Mouse (Mus musculus): Measurements from ENCODE around the gene Nudt3.

The Nudt3 gene

GRCm38 (mm10) chr17:27554062-27554960, 69.0 kb downstream of the Nudt3 start:
- in situ Hi-C loops (cut with MboI, MseI) = loop anchor here in 1 of 2 experiments (5.0 to 10.0 kb wide), 2 partner anchors 273 to 1020 kb away; no protein-coding TSS in a partner anchor

- in situ Hi-C loops (cut with MboI, MseI) = loop anchor here in 1 of 2 experiments (5.0 to 10.0 kb wide), 2 partner anchors 275 to 1018 kb away; no protein-coding TSS in a partner anchor
These were observed 70.8 kb downstream of the Nudt3 start for GRCm38 (mm10) chr17:27552215-27553201.

- in situ Hi-C loops (cut with MboI, MseI) = loop anchor here in 1 of 2 experiments (5.0 to 10.0 kb wide), 2 partner anchors 276 to 1017 kb away; no protein-coding TSS in a partner anchor
These were observed 71.8 kb downstream of the Nudt3 start for GRCm38 (mm10) chr17:27551393-27551940.

- in situ Hi-C loops (cut with MboI, MseI) = loop anchor here in 1 of 2 experiments (10.0 kb wide), 1 partner anchor 1724 kb away; the partner anchor contains the start of genes Jmjd8 and Wdr24
These were observed 74.1 kb downstream of the Nudt3 start for GRCm38 (mm10) chr17:27549234-27549633.

GRCm38 (mm10) chr17:27547253-27547868, 75.9 kb downstream of the Nudt3 start:
- in situ Hi-C loops (cut with MboI, MseI) = loop anchor here in 1 of 2 experiments (10.0 kb wide), 1 partner anchor 1723 kb away; the partner anchor contains the start of genes Jmjd8 and Wdr24

GRCm38 (mm10) chr17:27546574-27547085, 76.7 kb downstream of the Nudt3 start:
- in situ Hi-C loops (cut with MboI, MseI) = loop anchor here in 1 of 2 experiments (10.0 kb wide), 1 partner anchor 1722 kb away; the partner anchor contains the start of genes Jmjd8 and Wdr24

GRCm38 (mm10) chr17:27545991-27546390, 77.3 kb downstream of the Nudt3 start:
- in situ Hi-C loops (cut with MboI, MseI) = loop anchor here in 1 of 2 experiments (10.0 kb wide), 1 partner anchor 1721 kb away; the partner anchor contains the start of genes Jmjd8 and Wdr24

- in situ Hi-C loops (cut with MboI, MseI) = loop anchor here in 1 of 2 experiments (10.0 kb wide), 1 partner anchor 1720 kb away; the partner anchor contains the start of genes Jmjd8 and Wdr24
These were observed 78.7 kb downstream of the Nudt3 start for GRCm38 (mm10) chr17:27544551-27544950.

GRCm38 (mm10) chr17:27541984-27542383, 81.3 kb downstream of the Nudt3 start:
- in situ Hi-C loops (cut with MboI, MseI) = loop anchor here in 1 of 2 experiments (10.0 kb wide), 1 partner anchor 1717 kb away; the partner anchor contains the start of genes Jmjd8 and Wdr24

GRCm38 (mm10) chr17:27541261-27541660, 82.0 kb downstream of the Nudt3 start:
- in situ Hi-C loops (cut with MboI, MseI) = loop anchor here in 1 of 2 experiments (10.0 kb wide), 1 partner anchor 1716 kb away; the partner anchor contains the start of genes Jmjd8 and Wdr24

- in situ Hi-C loops (cut with MboI, MseI) = loop anchor here in 1 of 2 experiments (10.0 kb wide), 1 partner anchor 60 kb away; no protein-coding TSS in a partner anchor
These were observed 88.6 kb downstream of the Nudt3 start for GRCm38 (mm10) chr17:27534718-27535117.

GRCm38 (mm10) chr17:27533354-27533753, 89.9 kb downstream of the Nudt3 start:
- in situ Hi-C loops (cut with MboI, MseI) = loop anchor here in 1 of 2 experiments (10.0 kb wide), 1 partner anchor 61 kb away; no protein-coding TSS in a partner anchor

GRCm38 (mm10) chr17:27532095-27532494, 91.2 kb downstream of the Nudt3 start:
- in situ Hi-C loops (cut with MboI, MseI) = loop anchor here in 1 of 2 experiments (10.0 kb wide), 1 partner anchor 63 kb away; no protein-coding TSS in a partner anchor
